Comparison of ENCODE assay signal across 10 mouse cellular contexts in genomic region chr8:105624401-105624800, GRCm38 (mm10). TPM values are rescaled to one million over a fixed set of nuclear protein-coding genes. Genes with fewer than 3 reads are reported as not detected.
A peak's percentile ranks its signal among the peaks of the same experiment; 100 is the strongest.
DNase-seq lines count a peak whose midpoint lies in the region; ATAC-seq and TF ChIP-seq lines count a peak whose summit lies in the region.
"Had no signal": no experiment of that assay in that cellular context is flagged by ENCODE, and none has a peak within 500 bp of the region (broad histone marks: within the 10 kb centered on the region; RNA-seq: fewer than 3 reads in every experiment).

No protein-coding gene starts in this region.

- no peak overlapping the region for H3K4me3 ChIP-seq in kidney, postnatal 0 days (replicated peaks; ENCODE audit: low read depth, low read length)
- H3K4me3 ChIP-seq in embryonic facial prominence, embryonic 12.5 days = no peak overlapping the region

- H3K9me3 ChIP-seq in kidney, postnatal 0 days (replicated peaks; ENCODE audit: low read length) = no peaks in the 10 kb centered on the region
- H3K9me3 ChIP-seq in embryonic facial prominence, embryonic 12.5 days = no peaks in the 10 kb centered on the region

- no peak for DNase-seq in kidney, postnatal 0 days (ENCODE audit: low spot score)
- DNase-seq in kidney, adult 9 months = no peak
- peak; percentile 42 to 53 for DNase-seq in layer of hippocampus, postnatal 10 days (ENCODE audit: low spot score in 2 of 2)
- DNase-seq in right cerebral cortex, postnatal 36 days (ENCODE audit: low spot score in 2 of 2) = peak; percentile 90 to 92
- DNase-seq in spleen, postnatal 10 days (ENCODE audit: low spot score in 2 of 2) = no peak
- no peak for DNase-seq in Muller cell, postnatal 12 days (ENCODE audit: inconsistent ontology term)
- DNase-seq in lung, postnatal 10 days = no peak
- DNase-seq: cerebellum, adult 8-10 months had no signal

- H3K27ac ChIP-seq in kidney, postnatal 0 days = peak overlapping the region; percentile 56
- H3K27ac ChIP-seq in embryonic facial prominence, embryonic 12.5 days = peak overlapping the region; percentile 83

- ATAC-seq in kidney, postnatal 0 days (replicated peaks; ENCODE audit: low FRiP score, low read depth) = no peak
- no peak for ATAC-seq in embryonic facial prominence, embryonic 12.5 days (ENCODE audit: insufficient number of reproducible peaks, insufficient read depth, low FRiP score, low TSS enrichment)

- peaks cover 22% of the 10 kb centered on the region for H3K4me1 ChIP-seq in kidney, postnatal 0 days (replicated peaks; ENCODE audit: insufficient read depth, low read length)
- peaks cover 26% of the 10 kb centered on the region for H3K4me1 ChIP-seq in embryonic facial prominence, embryonic 12.5 days

- no peak overlapping the region for H3K4me2 ChIP-seq in kidney, postnatal 0 days (ENCODE audit: low read length)
- no peak overlapping the region for H3K4me2 ChIP-seq in embryonic facial prominence, embryonic 12.5 days (replicated peaks)

- peaks cover 25% of the 10 kb centered on the region for H3K36me3 ChIP-seq in kidney, postnatal 0 days (ENCODE audit: insufficient read depth, low read length)
- H3K36me3 ChIP-seq in embryonic facial prominence, embryonic 12.5 days = peaks cover 26% of the 10 kb centered on the region

- WGBS in kidney, postnatal 0 days = 39% methylated on average over 3 of the region's 3 CpGs
- WGBS in embryonic facial prominence, embryonic 12.5 days = 55% methylated on average over 3 of the region's 3 CpGs

- H3K27me3 ChIP-seq in kidney, postnatal 0 days (ENCODE audit: insufficient read depth, low read length) = no peaks in the 10 kb centered on the region
- H3K27me3 ChIP-seq in embryonic facial prominence, embryonic 12.5 days = no peaks in the 10 kb centered on the region

- no peak for TF ChIP-seq CTCF in kidney, postnatal 0 days (IDR thresholded peaks at IDR 0.05; ENCODE audit: low read depth)

- H3K9ac ChIP-seq in kidney, postnatal 0 days (ENCODE audit: low read depth, low read length) = no peak overlapping the region
- H3K9ac ChIP-seq in embryonic facial prominence, embryonic 12.5 days = peak overlapping the region; percentile 15; the same call in 1 of the 2 replicates

RNA-seq across cellular contexts. Expression of gene Ctcf, which starts 12.0 kb away (rescaled TPM):
- 85.5 and 89.4 TPM in 2 replicates for polyA plus RNA-seq in kidney, postnatal 0 days (2015; fragmentation: Nextera tagmentation; extraction: Ambion mirVana)
- 138 and 152 TPM in 2 replicates for polyA plus RNA-seq in embryonic facial prominence, embryonic 12.5 days (2016; fragmentation: Nextera tagmentation; extraction: Ambion mirVana)
- 10 to 100 TPM; 63.6 to 67.7 TPM for total RNA-seq in layer of hippocampus, postnatal 10 days (2021)

RNA-seq across cellular contexts. Expression of gene Agrp, which starts 12.8 kb away (rescaled TPM):
- 0.61 and 1.2 TPM in 2 replicates for polyA plus RNA-seq in kidney, postnatal 0 days (2015; fragmentation: Nextera tagmentation; extraction: Ambion mirVana)
- 1.5 and 1.7 TPM in 2 replicates for polyA plus RNA-seq in embryonic facial prominence, embryonic 12.5 days (2016; fragmentation: Nextera tagmentation; extraction: Ambion mirVana)
- total RNA-seq in layer of hippocampus, postnatal 10 days (2021) = not detected
- total RNA-seq: layer of hippocampus, postnatal 14 days had no signal

RNA-seq across cellular contexts. Expression of gene Ripor1, which starts 19.3 kb away (rescaled TPM):
- polyA plus RNA-seq in kidney, postnatal 0 days (2015; fragmentation: Nextera tagmentation; extraction: Ambion mirVana) = 40.9 and 44.4 TPM in 2 replicates
- 14.6 and 15.3 TPM in 2 replicates for polyA plus RNA-seq in embryonic facial prominence, embryonic 12.5 days (2016; fragmentation: Nextera tagmentation; extraction: Ambion mirVana)
- 10 to 100 TPM; 73.6 to 81.2 TPM for total RNA-seq in layer of hippocampus, postnatal 10 days (2021)

RNA-seq across cellular contexts. Expression of gene Atp6v0d1, which starts 58.6 kb away (rescaled TPM):
- 112 and 122 TPM in 2 replicates for polyA plus RNA-seq in kidney, postnatal 0 days (2015; fragmentation: Nextera tagmentation; extraction: Ambion mirVana)
- polyA plus RNA-seq in embryonic facial prominence, embryonic 12.5 days (2016; fragmentation: Nextera tagmentation; extraction: Ambion mirVana) = 75.4 and 84.3 TPM in 2 replicates
- 100 to 1,000 TPM; 298 to 305 TPM for total RNA-seq in layer of hippocampus, postnatal 10 days (2021)

Comparison
In these comparisons a context has a peak if more than half of its experiments do, and no peak if none do; other contexts are left out.
1. DNase-seq: peak in layer of hippocampus, postnatal 10 days (2 of 2) and right cerebral cortex, postnatal 36 days (2 of 2); none in kidney, postnatal 0 days (single experiment), kidney, adult 9 months (single experiment), spleen, postnatal 10 days (0 of 2), Muller cell, postnatal 12 days (single experiment) and lung, postnatal 10 days (single experiment).